Mouse (Mus musculus) ovary, postnatal 36 days (tissue): ENCODE results near the gene Calcoco2.

Experiments
- DNase-seq: peaks from one replicate; pipeline ENCODE4 v3.0.0; 2022; ENCODE audit warnings: low spot score, mixed read lengths

Gene Calcoco2

DNA sequence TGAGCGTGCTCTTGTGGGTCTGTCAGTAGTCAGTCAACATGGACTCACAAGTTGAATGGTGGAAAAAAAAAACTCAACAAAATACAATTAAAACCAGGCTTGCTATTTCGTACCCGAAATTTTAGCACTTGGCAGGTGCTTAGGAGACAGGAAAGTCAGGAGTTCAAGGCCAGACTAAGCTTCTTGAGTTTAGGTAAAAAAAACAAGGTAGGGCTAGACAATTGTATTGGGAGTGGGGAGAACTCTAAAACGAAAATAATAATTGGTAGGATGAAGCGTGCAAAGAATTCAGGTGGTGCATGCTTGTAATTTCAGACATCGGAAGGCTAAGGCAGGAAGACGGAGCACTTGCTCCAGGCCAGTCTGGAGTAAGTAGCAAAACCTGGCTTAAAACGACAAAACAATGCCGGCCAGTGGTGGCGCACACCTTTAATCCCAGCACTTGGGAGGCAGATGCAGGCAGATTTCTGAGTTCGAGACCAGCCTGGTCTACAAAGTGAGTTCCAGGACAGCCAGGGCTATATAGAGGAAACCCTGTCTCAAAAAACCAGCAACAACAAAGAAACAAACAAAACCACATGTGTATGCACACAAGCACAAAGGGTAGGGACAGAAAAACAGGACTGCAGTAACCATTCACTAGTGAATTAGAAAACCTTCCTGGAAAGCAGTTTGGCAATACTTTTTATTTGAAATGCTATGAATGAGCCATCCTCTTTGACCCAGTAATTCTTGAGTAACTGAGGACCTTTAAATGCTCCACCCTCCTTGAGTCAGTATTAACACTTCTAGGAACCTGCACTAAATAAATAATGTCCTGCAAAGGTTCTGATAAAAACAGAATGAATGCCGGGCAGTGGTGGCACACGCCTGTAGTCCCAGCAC, 35.3 kb downstream of the Calcoco2 start:
- DNase-seq = no peak

DNA sequence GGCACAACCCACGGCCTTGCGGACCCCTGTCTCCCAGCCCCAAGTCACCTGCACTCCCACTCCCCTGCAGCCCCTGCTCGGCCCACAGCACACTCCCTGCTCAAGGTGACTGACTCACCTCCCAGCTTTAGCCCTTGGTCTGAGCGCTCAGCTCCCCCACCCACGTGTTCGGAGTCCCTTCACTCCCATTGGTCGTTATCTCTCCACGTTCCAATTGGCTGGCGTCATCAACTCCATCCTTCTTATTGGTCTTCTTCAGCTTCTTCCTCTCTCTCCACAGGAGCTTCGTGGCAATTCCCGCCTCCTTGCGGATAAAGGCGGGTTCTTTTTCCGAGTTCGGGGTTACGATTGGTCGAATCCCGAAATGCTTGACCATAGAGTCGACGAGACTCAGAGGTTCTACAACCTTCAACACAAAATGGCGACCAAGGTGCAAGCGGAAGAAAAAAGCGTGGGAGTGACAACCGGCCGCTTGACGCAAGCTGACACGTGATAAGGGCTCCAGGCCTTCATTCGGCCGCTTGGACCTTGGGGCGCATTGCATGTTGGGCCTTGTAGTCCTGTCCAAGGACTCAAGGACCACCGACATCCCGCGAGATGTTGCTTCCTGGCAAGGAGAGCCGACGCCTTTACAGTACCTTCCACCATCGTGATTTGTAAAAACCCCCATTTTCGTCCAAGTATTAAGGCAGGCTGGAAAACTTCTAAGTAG, 36.1 kb downstream of the Calcoco2 start, which contains the start of gene Atp5g1:
Gene Atp5g1 (minus strand): TSS at position 162 of the 712 bp plus-strand sequence.
- DNase-seq = peak; percentile 94

DNA sequence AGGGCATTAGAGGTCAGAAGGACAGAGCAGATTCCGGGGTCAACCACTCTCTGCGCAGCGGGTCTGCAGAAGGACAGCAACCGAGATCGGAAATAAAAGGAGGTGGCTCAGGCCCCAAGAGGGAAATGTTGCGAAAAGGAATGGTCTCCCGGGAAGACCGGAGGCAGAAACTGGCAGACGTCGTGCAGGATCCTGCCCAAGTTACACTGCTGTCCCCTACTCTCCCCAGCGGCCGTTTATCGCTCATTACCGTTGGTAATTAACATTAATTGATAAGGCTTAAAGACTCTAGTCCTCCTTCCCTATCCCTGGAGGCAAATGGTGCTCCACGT, 36.6 kb downstream of the Calcoco2 start:
- DNase-seq = no peak

DNA sequence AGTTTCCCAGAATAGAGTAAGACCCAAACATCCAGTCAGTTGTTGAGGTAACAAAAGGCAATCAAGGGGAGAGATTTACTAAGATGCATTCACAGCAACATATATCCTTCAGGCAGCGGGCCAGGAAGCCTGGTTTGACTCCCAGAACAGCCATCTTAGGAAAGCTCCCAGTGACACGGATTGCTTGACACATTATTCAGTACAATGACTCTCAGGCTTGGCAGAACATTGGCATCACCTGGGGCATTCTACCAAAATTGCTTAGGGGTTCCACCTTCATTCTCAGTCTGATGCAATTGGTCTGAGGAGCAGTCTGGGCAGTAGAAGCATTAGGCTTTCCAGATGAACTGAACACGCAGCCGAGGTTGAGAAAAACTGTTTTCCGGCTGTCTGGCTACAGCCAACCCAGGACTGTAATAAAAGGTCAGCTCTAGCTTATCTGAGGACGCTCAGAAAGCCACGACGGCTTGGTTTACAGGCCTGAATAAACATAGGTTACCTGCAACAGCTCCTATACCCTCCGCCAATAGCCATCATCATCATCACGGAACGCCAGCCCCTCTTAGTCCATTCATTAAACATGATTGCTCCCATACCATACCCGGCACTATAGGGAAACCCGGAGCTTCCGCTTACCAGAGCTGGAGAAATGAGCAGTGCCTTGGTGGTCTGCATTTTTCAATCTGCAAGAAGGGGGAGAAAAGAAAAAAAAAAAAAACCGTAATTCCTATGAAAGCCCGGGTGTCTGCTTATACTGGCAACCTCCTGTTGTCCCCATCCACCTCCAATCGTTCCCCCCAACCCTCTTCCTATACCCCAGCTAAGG, 37.2 kb downstream of the Calcoco2 start:
- DNase-seq = no peak

DNA sequence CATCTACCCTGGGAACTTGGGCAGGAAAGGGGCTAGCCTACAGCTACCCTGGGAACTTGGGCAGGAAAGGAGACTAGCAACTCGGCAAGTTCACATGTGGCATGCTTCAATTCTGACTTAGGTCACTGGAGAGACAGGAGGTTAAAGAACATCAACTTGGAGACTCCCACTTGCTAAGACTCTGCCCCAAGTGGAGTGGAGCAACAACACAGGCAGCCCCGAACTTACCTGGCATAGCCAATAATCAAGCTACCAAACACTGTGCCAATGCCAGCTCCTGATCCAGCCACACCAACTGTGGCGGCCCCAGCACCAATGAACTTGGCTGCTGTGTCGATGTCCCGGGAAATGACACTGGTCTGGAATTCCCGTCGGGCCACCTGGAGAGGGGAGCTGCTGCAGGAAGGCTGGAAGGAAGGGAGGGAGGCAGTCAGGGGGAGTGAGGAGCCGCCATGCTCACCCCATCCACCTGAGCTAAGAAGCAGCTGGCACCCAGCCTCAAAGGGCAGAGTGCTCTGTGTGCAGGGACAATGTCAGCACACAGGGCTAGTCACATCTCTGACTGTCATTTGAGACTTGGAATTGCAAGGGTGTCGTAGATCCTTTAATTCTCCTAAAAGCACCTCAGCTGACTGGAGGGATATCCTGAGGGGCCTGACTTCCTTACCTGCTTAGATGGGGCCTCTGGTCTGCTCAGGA, 38.3 kb downstream of the Calcoco2 start:
- no peak for DNase-seq

DNA sequence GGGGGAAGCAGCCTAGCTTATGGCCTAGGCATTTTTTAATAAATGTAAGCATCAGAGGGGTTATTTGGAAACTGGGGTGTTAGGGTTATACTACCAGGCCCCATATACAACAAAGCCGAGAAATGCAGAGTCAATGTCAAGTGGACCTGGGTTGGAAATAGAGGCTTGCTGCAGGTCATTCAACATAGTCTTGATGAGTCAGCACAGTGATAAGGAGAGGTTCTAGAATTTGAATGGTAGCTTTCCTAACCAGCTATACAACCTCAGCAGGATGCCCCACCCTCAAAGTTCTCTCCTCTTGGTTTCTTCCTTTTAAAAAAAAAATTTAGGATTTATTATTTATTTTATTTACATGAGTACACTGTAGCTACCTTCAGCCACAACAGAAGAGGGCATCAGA, 40.8 kb downstream of the Calcoco2 start:
- DNase-seq = no peak

DNA sequence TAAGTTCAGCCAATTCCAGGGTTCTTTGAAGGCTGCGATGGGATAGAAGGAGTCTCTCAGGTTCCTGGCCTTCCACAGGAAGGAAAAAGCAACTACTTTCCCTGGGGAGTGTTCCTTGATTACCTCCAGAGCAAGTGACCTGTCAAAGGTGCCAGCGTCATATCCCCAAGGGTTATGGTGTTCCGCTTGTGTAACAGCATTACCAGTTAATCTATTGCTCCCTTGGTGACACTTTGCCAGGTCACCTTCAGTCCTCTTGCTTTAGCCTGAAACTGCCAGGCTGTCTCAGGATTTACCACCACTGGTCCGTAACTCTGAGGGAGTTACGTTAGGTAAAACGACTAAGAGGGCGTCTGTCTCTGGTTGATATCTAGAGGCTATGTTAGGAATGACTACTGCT, 41.4 kb downstream of the Calcoco2 start:
- DNase-seq = no peak

DNA sequence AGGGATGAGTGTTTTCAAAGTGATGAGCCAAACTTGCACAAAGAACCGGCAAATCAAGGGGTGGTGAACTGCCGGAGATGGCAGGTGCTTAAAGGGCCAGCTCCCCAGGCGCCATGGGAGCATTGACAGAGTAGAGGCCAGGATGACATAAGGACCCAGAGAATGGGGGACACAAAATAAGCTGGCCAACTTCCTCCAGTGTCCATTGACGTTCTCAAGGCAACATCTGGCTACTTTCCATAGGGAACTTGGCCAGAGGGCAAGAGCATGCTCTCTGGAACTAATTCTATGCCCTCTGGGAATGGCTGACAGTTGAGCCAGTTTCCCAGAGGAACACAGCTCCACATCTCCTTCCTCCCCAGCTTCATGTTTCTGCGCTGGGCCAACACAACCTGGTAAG, 43.5 kb downstream of the Calcoco2 start:
- no peak for DNase-seq

DNA sequence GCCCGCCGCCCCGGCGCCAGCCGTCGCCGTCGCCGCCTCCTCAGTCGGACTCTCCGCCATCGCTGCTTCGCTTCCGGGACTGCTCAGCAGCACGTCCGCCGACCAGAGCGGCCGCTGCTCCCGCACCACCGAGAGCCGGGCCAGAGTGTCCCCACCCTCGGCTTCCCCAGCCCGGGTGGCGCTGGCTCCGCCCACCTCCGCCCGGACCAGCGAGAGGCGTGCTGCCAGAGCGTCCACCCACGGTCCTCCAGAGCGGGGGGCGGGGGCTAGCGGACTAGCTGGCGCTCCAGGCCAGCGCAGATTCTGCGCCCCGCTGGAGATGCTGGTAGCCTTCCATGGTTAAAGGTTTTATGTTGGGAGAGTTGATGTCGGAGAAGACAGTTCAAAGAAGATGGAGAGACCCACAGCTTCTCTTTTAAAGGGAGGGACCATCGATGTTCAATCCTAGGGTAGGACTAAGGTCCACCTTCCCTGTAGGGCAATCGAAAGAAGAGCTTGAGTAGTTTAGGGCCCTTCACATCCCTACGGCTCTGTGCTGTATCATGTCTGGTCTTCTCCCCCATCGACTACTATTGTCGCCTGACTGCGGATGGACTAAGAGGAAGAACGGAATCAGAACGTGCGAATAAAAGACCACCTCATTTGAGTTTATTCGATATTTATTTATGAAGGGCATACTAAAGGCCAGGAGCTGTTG, 46.4 kb downstream of the Calcoco2 start, which contains the start of gene Ube2z:
Gene Ube2z (minus strand): TSS at position 174 of the 697 bp plus-strand sequence.
- DNase-seq = peak; percentile 99

DNA sequence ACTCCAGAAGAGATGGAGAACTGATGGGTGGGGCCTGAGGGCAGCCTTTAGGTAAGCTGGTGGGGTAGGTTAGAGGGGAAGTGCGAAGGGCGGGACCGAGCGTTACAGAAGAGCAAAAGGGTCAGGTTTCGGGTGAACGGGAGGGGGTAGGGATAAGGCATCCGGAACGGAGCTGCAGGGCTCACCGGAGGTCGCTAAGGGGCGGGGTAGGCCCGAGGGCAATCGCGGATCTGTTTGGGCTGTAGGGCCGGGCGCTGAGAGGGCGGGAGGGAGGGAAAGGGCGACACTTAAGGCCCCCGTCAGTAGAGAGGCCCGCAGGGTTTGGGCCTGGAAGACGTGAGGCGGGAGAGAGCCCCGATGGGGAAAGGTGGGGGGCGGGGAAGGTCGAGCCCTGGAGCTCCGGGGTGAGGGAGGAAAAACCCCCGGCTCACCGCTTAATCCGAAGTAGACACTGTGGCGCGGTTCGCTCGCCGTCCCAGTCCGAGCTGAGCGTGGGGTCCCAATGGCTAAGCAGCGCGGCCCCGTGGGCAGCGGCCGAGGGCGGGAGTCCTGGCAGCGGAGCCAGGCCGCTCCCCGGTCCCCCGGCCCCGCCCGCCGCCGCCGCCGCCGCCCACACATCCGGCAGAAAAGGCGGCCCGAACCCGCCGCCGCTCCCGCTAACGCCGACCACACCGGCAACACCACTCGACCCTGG, 47.1 kb downstream of the Calcoco2 start:
- no peak for DNase-seq

DNA sequence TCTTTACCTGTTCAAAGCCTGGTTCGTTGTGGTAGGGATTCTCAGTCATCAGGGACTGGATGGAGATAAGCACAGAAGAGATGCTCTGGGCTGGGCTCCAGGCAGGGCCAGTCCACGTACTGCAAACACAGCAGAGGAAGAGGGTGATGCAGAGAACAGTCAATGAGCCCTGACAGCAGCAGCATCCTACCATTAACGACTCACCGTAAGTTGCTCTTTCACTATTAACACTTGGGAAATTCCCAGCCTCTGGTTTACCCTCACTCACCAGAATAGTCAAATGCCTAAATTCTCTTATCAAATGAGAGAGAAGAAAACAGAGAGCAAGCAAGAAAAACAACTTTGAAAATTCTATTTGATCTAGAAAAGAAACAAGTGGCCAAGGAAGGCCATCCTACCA, 53.5 kb downstream of the Calcoco2 start:
- no peak for DNase-seq

DNA sequence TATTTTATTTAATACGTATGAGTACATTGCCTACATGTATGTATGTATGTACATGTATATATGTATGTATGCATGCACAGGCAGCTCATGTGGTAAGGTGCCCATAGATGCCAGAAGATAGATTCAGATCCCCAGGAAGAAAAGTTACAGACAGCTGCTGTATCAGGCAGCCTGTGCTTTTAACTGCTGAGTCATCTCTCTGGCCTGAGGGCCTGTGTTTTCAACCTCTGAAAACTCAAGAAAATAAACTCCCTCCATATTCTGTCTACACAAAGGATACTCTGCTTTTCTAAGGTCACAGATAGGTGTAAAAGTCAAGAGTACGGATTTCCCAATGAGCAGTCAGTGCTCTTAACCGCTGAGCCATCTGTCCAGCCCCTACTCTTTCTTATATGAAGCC, 60.9 kb downstream of the Calcoco2 start:
- DNase-seq = no peak

DNA sequence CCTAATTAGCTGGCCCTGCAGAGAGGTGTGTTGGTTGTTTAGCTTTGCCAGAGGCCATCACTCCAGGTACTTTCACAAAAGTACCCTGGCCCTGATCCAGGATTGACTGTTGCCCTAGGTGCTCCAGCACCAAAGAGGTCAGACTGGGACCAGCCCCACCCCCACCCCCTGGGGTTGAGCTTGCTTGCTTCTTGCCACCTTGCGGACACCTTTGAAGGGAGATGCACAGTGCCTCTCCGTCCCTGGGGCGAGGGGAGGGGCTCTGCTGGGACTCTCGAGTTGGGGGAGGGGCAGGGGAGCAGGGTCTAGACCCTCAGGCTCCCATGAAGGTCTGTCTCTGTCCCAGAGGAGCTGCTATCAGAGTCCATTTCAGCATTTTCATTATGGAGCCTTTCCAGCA, 61.8 kb downstream of the Calcoco2 start:
- DNase-seq = no peak
